Mouse (Mus musculus) cortical plate, adult 2 months (tissue): ENCODE measurements around the gene Sv2a.

Source experiments
- CTCF ChIP-seq: fragments of 200-500 bp; IDR thresholded peaks from 2 replicates; pipeline ENCODE4 v1.5.1; 2011; ENCODE audit warnings: mild to moderate bottlenecking, control low read depth, low read length; ENCODE audit not compliant: insufficient read depth; ENCODE audit errors: extremely low read depth
- POLR2A ChIP-seq: fragments of 200-500 bp; IDR thresholded peaks from 2 replicates; pipeline ENCODE4 v1.6.1; 2011; ENCODE audit warnings: mild to moderate bottlenecking, low read length, control low read depth; ENCODE audit not compliant: insufficient read depth; ENCODE audit errors: extremely low read depth

DNA sequence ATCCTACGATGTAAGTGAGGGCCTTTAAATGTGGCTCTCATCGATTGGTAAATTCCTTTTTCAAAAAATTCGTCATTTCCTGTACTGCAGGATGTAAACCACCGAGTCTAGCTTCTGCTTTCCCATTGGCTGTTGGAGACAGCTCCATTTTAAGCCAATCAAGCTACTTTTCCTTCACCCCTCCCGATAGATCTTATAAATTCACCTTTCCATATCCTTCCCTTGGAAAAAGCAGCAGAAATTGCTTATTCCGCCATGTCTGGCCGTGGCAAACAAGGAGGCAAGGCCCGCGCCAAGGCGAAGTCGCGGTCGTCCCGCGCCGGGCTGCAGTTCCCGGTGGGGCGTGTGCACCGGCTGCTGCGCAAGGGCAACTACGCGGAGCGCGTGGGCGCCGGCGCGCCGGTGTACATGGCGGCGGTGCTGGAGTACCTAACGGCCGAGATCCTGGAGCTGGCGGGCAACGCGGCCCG lies 38.7 kb downstream of the Sv2a start, which contains the start of the genes Bola1 and Hist2h2ab:
- TF ChIP-seq CTCF (no peak), POLR2A (peak; percentile 78)
